Mouse (Mus musculus) kidney, adult 2 months (tissue): ENCODE results near the gene Rgl2. TPM values are rescaled to one million over a fixed set of nuclear protein-coding genes. Genes with fewer than 3 reads are reported as not detected.

ENCODE experiments used
- DNase-seq: peaks from one replicate; pipeline ENCODE4 v3.0.0; 2021
- H3K27ac ChIP-seq: fragments of 200-500 bp; 2 replicates; pipeline ENCODE4 v1.5.1; 2012; ENCODE audit warnings: low read depth, low read length, control low read depth, inconsistent platforms; ENCODE audit not compliant: insufficient read depth
- H3K27me3 ChIP-seq: fragments of 200-500 bp; replicated peaks from 2 replicates; pipeline ENCODE4 v1.6.1; 2012; ENCODE audit warnings: mild to moderate bottlenecking, moderate library complexity, low read length, inconsistent platforms; ENCODE audit not compliant: control insufficient read depth, insufficient read depth
- H3K36me3 ChIP-seq: fragments of 200-500 bp; 2 replicates; pipeline ENCODE4 v1.6.1; 2012; ENCODE audit warnings: mild to moderate bottlenecking, moderate library complexity, low read length, inconsistent platforms; ENCODE audit not compliant: control insufficient read depth, insufficient read depth
- H3K4me1 ChIP-seq: fragments of 200-500 bp; 2 replicates; pipeline ENCODE4 v1.6.1; 2011; ENCODE audit warnings: low read length; ENCODE audit not compliant: control insufficient read depth, insufficient read depth
- H3K4me3 ChIP-seq: fragments of 200-500 bp; 2 replicates; pipeline ENCODE4 v1.5.1; 2011; ENCODE audit warnings: mild to moderate bottlenecking, low read depth, low read length, control low read depth; ENCODE audit not compliant: insufficient read depth
- CTCF ChIP-seq: fragments of 200-500 bp; conservative IDR thresholded peaks from 2 replicates; pipeline ENCODE4 v1.5.1; 2011; ENCODE audit warnings: low read depth, mild to moderate bottlenecking, control low read depth, low read length, moderate library complexity, mixed read lengths; ENCODE audit not compliant: insufficient read depth, insufficient read length
- POLR2A ChIP-seq: fragments of 200-500 bp; IDR thresholded peaks from one replicate; pipeline ENCODE4 v1.6.1; 2011; ENCODE audit warnings: low read depth, low read length, control low read depth
- WGBS: fragments of 180-500 bp; shearing (Covaris S2); methylation state at CpG from one replicate; pipeline ENCODE4 v1.1.7; 2018; 5-methylcytosine and 5-hydroxymethylcytosine counted together
- polyA plus RNA-seq: library from polyadenylated mRNA; depleted of rRNA; stranded (reverse); fragments of >200 nt; gene quantifications from 2 replicates; pipeline ENCODE4 v1.2.3, GENCODE M21; 2012

Rgl2 gene
- polyA plus RNA-seq, 1 experiment = 61.8 TPM

GRCm38 (mm10) chr17:33968927-33969326, 39.6 kb downstream of the Rgl2 start:
- peak; percentile 70 for DNase-seq
- Histone ChIP-seq H3K4me1 (no peaks in the 10 kb centered on the region; the same call in 1 of the 2 replicates), H3K36me3 (no peaks in the 10 kb centered on the region), H3K27ac (no peak overlapping the region), H3K27me3 (no peaks in the 10 kb centered on the region), H3K4me3 (no peak overlapping the region)
- TF ChIP-seq CTCF (no peak), POLR2A (no peak)
- WGBS = 29% methylated on average over 5 of the region's 5 CpGs

GRCm38 (mm10) chr17:33969394-33969793, 40.1 kb downstream of the Rgl2 start:
- TF ChIP-seq CTCF (0 out of 2 replicates have a peak, but pooled peaks have one; percentile 26), POLR2A (no peak)
- H3K36me3 ChIP-seq = no peaks in the 10 kb centered on the region
- H3K4me1 ChIP-seq = no peaks in the 10 kb centered on the region; the same call in 1 of the 2 replicates
- H3K27ac ChIP-seq = no peak overlapping the region
- no peak overlapping the region for H3K4me3 ChIP-seq
- DNase-seq = no peak
- 77% methylated on average over 4 of the region's 4 CpGs for WGBS
- H3K27me3 ChIP-seq = no peaks in the 10 kb centered on the region

- no peak overlapping the region for H3K4me3 ChIP-seq
- no peak for DNase-seq
- no peaks in the 10 kb centered on the region; the same call in 1 of the 2 replicates for H3K4me1 ChIP-seq
- TF ChIP-seq POLR2A = no peak
- TF ChIP-seq CTCF = no peak
- H3K27me3 ChIP-seq = no peaks in the 10 kb centered on the region
- H3K36me3 ChIP-seq = no peaks in the 10 kb centered on the region
- 7% methylated on average over 1 of the region's 1 CpGs for WGBS
- no peak overlapping the region for H3K27ac ChIP-seq
Measured at GRCm38 (mm10) chr17:33972691-33973090, 43.3 kb downstream of the Rgl2 start.

DNA sequence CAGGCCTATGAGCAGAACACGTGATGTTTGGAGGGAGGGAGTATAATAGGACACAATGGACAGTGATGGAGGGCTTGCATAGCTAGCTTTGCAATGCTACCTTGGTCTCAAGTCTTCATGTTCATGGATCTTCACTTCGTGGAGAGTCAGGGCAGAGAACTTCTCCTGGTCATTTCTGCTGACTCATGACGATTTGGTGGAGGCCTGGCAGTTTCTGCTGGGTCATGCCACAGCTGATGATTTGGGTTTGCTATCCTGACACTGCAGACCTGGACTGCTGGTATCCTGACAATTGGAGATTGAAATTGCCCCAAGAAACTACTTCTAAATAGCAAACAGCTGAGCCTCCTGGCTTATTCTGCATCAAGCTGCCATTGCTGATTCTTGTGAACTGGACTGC, 44.2 kb downstream of the Rgl2 start:
- DNase-seq = no peak
- no peak overlapping the region for H3K4me3 ChIP-seq
- TF ChIP-seq CTCF (no peak), POLR2A (no peak)
- 66% methylated on average over 3 of the region's 3 CpGs for WGBS
- no peaks in the 10 kb centered on the region for H3K27me3 ChIP-seq
- H3K4me1 ChIP-seq = no peaks in the 10 kb centered on the region; the same call in 1 of the 2 replicates
- H3K36me3 ChIP-seq = no peaks in the 10 kb centered on the region
- H3K27ac ChIP-seq = no peak overlapping the region

DNA sequence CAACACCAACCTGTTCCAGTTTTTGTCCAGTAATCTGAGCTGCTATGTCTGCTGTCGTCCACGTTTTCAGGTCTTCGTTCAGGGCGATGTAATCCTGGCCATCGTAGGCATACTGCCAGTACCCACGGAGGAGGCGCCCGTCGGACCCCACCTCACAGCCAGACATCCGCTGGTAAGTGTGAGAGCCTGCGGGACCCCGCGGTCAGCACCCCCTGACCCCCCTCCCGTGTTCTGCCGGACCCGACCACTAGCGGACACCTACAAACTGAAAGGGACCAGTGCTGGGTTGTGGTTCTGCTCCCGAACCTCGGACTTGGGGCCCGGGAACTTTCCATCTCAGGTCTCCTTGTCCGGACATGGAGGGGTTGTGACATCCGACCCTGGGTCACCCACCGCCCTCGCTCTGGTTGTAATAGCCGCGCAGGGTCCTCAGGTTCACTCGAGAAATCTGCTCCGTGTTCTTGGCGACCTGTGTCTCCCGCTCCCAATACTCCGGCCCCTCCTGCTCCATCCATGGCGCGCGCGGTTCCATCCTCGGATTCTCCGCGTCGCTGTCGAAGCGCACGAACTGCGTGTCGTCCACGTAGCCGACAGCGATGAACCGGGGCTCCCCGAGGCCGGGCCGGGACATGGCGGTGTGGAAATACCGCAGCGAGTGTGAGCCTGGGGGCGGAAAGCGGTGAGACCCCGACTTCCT, 48.7 kb downstream of the Rgl2 start:
- no peak for DNase-seq
- TF ChIP-seq POLR2A = no peak
- TF ChIP-seq CTCF = no peak
- H3K36me3 ChIP-seq = no peaks in the 10 kb centered on the region
- H3K27ac ChIP-seq = peak overlapping the region; percentile 8; the same call in 1 of the 2 replicates
- no peaks in the 10 kb centered on the region for H3K27me3 ChIP-seq
- WGBS = 4% methylated on average over 57 of the region's 57 CpGs
- H3K4me1 ChIP-seq = peaks cover 12% of the 10 kb centered on the region; the same call in 1 of the 2 replicates
- H3K4me3 ChIP-seq = peak overlapping the region; percentile 61

DNA sequence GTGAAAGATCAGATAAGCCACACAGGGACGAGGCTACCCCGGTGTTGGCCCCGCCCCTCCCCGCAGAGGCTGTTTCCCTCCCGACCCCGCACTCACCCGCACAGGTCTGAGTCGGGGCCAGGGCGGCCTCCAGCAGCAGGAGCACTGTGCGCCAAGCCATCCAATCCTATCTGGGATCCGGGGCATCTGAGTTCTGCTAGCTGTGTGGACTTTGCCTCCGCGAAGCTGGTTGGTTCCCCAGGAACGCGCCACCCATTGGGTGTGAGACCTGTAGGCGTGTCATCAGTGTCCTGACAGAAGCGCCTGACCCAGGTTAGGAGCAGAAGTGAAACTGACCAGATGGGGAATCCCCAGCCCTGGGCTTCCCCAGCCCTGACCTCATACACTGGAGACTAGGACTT, 49.3 kb downstream of the Rgl2 start:
- peak overlapping the region; percentile 77 for H3K27ac ChIP-seq
- peak; percentile 77 for TF ChIP-seq POLR2A
- TF ChIP-seq CTCF = no peak
- under 1% methylated on average over 17 of the region's 17 CpGs for WGBS
- no peaks in the 10 kb centered on the region for H3K36me3 ChIP-seq
- peak; percentile 97 for DNase-seq
- H3K4me1 ChIP-seq = peaks cover 12% of the 10 kb centered on the region; the same call in 1 of the 2 replicates
- peak overlapping the region; percentile 61 for H3K4me3 ChIP-seq
- no peaks in the 10 kb centered on the region for H3K27me3 ChIP-seq

DNA sequence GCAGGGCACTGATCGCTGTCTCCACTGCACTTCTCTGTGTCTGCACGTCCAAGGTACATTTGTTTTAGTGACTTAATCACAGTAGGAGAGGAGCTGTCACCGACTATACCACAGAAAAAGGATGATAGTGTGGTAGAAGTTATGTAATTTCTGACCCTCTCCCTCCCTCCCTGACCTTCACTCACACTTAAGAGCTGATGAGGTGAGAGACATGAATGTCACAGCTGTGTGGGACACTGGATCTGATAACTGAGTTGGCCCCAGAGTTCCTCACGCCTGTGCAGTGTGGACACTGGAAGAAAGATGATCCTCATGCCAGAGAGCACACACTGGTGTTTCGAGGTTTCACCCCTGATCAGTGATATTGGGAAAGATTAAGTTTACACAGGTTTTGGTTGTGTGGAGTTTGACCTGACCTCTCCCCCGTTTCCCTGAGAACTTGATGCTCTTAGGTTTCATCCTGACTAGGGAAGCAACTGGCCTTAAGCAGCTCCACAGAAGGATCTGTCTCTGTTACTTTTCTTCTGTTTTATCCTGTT, 50.2 kb downstream of the Rgl2 start:
- Histone ChIP-seq H3K4me3 (no peak overlapping the region), H3K27ac (peak overlapping the region; percentile 77), H3K27me3 (no peaks in the 10 kb centered on the region), H3K36me3 (no peaks in the 10 kb centered on the region), H3K4me1 (peaks cover 12% of the 10 kb centered on the region; the same call in 1 of the 2 replicates)
- WGBS = 51% methylated on average over 6 of the region's 6 CpGs
- no peak for DNase-seq
- TF ChIP-seq POLR2A = no peak
- no peak for TF ChIP-seq CTCF
